Mouse (Mus musculus) hindbrain, embryonic 16.5 days (tissue): ENCODE results near the gene Hsf5. TPM values are rescaled to one million over a fixed set of nuclear protein-coding genes. Genes with fewer than 3 reads are reported as not detected.

ENCODE experiments used
- ATAC-seq: fragments of 200-750 bp; cut with Nextera tagmentation; 2 replicates; pipeline ENCODE4 v1.8.0; 2017; ENCODE audit warnings: moderate TSS enrichment, moderate library complexity
- H3K27ac ChIP-seq: fragments of 300-500 bp; sonication (generic); 2 replicates; pipeline ENCODE4 v1.5.1; 2014; ENCODE audit warnings: low read depth, mild to moderate bottlenecking, control low read depth, low read length, moderate library complexity
- H3K27me3 ChIP-seq: fragments of 300-500 bp; sonication (generic); replicated peaks from 2 replicates; pipeline ENCODE4 v1.6.1; 2014; ENCODE audit warnings: low read length; ENCODE audit not compliant: control insufficient read depth, insufficient read depth
- H3K36me3 ChIP-seq: fragments of 300-500 bp; sonication (generic); 2 replicates; pipeline ENCODE4 v1.6.1; 2014; ENCODE audit warnings: mild to moderate bottlenecking, low read length, moderate library complexity, mixed read lengths; ENCODE audit not compliant: control insufficient read depth, insufficient read depth
- H3K4me1 ChIP-seq: fragments of 300-500 bp; sonication (generic); 2 replicates; pipeline ENCODE4 v1.6.1; 2014; ENCODE audit warnings: low read depth, low read length; ENCODE audit not compliant: control insufficient read depth, insufficient read depth
- H3K4me2 ChIP-seq: fragments of 300-500 bp; sonication (generic); 2 replicates; pipeline ENCODE4 v1.6.1; 2014; ENCODE audit warnings: mild to moderate bottlenecking, low read length, control low read depth, moderate library complexity
- H3K4me3 ChIP-seq: fragments of 300-500 bp; sonication (generic); 2 replicates; pipeline ENCODE4 v1.5.1; 2014; ENCODE audit warnings: mild to moderate bottlenecking, low read length, control low read depth, moderate library complexity
- H3K9ac ChIP-seq: fragments of 300-500 bp; sonication (generic); 2 replicates; pipeline ENCODE4 v1.6.1; 2014; ENCODE audit warnings: low read depth, mild to moderate bottlenecking, control low read depth, low read length, moderate library complexity
- H3K9me3 ChIP-seq: fragments of 300-500 bp; sonication (generic); 2 replicates; pipeline ENCODE4 v1.6.1; 2014; ENCODE audit warnings: mild to moderate bottlenecking, low read length, moderate library complexity; ENCODE audit not compliant: control insufficient read depth
- WGBS: fragments of 180-500 bp; shearing (Covaris S2); extraction: QIAGEN DNeasy Blood & Tissue Kit; methylation state at CpG from one replicate; pipeline ENCODE4 v1.1.7; 2014; 5-methylcytosine and 5-hydroxymethylcytosine counted together
- polyA plus RNA-seq: library from polyadenylated mRNA; unstranded; fragments of >200 nt; fragmentation: Nextera tagmentation; extraction: Ambion mirVana; gene quantifications from 2 replicates; pipeline ENCODE4 v1.2.1, GENCODE M21; 2015

The Hsf5 gene
- polyA plus RNA-seq, 1 experiment from 2014 or later, result 0.45 TPM

DNA sequence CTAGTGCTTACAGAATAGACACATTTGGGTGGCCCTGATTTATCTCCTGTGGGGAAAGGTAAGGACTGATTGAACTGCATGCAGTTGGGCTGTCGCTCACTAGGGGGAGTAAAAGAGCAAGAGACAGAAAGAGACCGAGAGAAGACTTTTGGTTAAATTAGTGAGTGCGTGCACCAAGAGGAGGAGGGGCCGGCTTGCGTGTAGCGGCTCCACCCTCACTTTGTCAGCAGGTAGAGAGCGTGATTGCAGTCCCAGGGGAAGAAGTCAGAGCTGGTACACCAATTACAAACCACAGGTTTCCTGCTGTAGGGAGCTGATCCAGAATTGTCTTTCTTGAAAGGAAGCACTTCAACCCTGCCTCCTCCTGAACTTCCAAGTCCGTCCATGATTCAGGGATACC lies 45.4 kb downstream of the Hsf5 start, which contains the start of gene Rnf43:
Rnf43 (plus strand) TSS at position 316 of the 400 bp plus-strand sequence.
- Histone ChIP-seq H3K27me3 (peaks cover 2% of the 10 kb centered on the region; the same call in 1 of the 2 replicates), H3K4me2 (peak within 1 kb of the TSS; percentile 54), H3K4me1 (peaks cover 6% of the 10 kb centered on the region), H3K27ac (no peak within 1 kb of the TSS), H3K36me3 (no peaks in the 10 kb centered on the region), H3K9me3 (no peaks in the 10 kb centered on the region), H3K4me3 (peak within 1 kb of the TSS; percentile 32), H3K9ac (peak within 1 kb of the TSS; percentile 38; the same call in 1 of the 2 replicates)
- 0% methylated on average over 8 of the region's 8 CpGs for WGBS
- peak; percentile 70 for ATAC-seq

DNA sequence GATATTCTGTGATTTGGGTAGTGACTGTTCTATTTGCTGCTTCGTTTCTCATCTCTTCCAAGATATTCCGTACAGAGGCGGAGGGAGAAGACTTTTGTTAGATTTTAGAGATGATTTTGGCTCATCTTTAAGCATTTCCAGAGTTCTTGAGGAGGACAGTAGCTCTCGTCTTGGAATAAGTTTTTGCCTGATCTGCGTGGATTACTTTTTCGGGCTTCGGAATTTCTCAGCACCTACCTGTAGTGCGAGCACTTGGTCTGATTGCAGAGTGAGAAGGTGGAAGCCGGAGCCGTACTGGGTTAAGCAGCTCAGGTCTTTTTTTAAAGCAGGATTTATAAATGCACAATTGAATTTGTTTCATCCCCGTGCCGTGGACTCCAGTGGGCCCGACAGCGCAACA lies 45.9 kb downstream of the Hsf5 start:
- peak overlapping the region; percentile 38; the same call in 1 of the 2 replicates for H3K9ac ChIP-seq
- no peak for ATAC-seq

DNA sequence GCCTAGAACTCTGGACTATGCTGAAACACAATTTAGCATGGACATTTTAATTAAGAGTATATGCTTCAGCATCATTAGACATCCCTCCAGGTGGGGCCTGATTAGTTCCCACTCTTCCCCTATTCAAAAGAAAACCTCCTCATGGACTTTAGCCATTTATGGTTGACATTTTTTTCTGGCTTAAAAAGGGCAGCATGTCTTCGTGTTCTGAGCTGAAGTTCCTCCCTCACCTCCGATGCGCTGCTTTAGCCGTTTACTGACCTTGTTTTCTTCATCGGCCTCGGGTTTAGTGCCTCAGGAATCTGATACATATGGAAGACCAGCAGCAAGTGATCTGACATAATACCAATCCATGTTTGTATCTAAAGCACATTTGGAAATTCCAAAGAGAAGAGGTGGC lies 47.0 kb downstream of the Hsf5 start:
- Histone ChIP-seq H3K4me3 (no peak overlapping the region), H3K36me3 (no peaks in the 10 kb centered on the region), H3K4me1 (peaks cover 6% of the 10 kb centered on the region), H3K27ac (no peak overlapping the region), H3K27me3 (peaks cover 2% of the 10 kb centered on the region; the same call in 1 of the 2 replicates), H3K9me3 (no peaks in the 10 kb centered on the region), H3K9ac (no peak overlapping the region), H3K4me2 (no peak overlapping the region)
- WGBS, result 82% methylated on average over 6 of the region's 6 CpGs
- no peak for ATAC-seq

More for the DNA sequence above, 45.9 kb downstream of the Hsf5 start:
- no peak overlapping the region for H3K27ac ChIP-seq
- WGBS, result 17% methylated on average over 14 of the region's 14 CpGs
- peaks cover 2% of the 10 kb centered on the region; the same call in 1 of the 2 replicates for H3K27me3 ChIP-seq
- H3K9me3 ChIP-seq, result no peaks in the 10 kb centered on the region
- peak overlapping the region; percentile 32 for H3K4me3 ChIP-seq
- peak overlapping the region; percentile 54 for H3K4me2 ChIP-seq
- peaks cover 6% of the 10 kb centered on the region for H3K4me1 ChIP-seq
- no peaks in the 10 kb centered on the region for H3K36me3 ChIP-seq

DNA sequence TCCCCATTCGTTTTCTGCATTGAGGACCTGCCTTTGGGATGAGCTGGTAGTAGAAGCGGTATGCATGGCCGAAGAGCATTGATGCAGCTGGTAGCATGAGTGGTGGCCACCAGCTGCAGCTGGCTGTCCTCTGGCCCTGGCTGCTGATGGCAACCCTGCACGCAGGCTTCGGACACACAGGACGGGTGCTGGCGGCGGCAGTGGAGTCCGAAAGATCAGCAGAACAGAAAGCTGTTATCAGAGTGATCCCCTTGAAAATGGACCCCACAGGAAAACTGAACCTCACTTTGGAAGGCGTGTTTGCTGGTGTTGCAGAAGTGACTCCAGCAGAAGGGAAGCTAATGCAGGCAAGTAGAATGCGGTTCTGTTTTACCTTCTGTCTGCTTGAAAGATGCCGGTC lies 47.6 kb downstream of the Hsf5 start:
- no peaks in the 10 kb centered on the region for H3K9me3 ChIP-seq
- H3K36me3 ChIP-seq, result no peaks in the 10 kb centered on the region
- no peak overlapping the region for H3K4me2 ChIP-seq
- 80% methylated on average over 12 of the region's 12 CpGs for WGBS
- no peak overlapping the region for H3K27ac ChIP-seq
- no peak overlapping the region for H3K9ac ChIP-seq
- ATAC-seq, result no peak
- H3K4me3 ChIP-seq, result no peak overlapping the region
- peaks cover 2% of the 10 kb centered on the region; the same call in 1 of the 2 replicates for H3K27me3 ChIP-seq
- peaks cover 6% of the 10 kb centered on the region for H3K4me1 ChIP-seq

DNA sequence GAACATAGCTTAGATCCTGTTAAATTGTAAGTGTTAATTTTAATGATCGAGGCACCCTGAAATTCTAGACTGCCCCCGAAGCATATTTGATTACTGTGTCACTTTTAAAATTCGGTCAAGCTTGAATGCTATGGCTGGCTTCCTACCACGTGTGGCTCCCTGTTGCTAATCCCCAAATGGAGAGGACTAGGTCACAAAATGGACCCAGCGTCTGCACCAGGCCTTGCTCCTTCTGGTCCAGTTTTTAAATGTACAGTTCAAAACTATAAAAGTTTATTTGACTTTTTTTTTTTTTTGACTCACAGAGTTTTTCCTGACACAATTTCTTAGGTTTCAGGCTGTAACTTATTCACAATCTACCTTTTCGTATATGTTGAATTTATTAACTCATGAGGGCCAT lies 48.3 kb downstream of the Hsf5 start:
- no peak for ATAC-seq
- WGBS, result 72% methylated on average over 6 of the region's 6 CpGs
- Histone ChIP-seq H3K9ac (no peak overlapping the region), H3K27me3 (peaks cover 2% of the 10 kb centered on the region; the same call in 1 of the 2 replicates), H3K36me3 (no peaks in the 10 kb centered on the region), H3K4me1 (peaks cover 6% of the 10 kb centered on the region), H3K27ac (no peak overlapping the region), H3K4me3 (no peak overlapping the region), H3K4me2 (no peak overlapping the region), H3K9me3 (no peaks in the 10 kb centered on the region)

DNA sequence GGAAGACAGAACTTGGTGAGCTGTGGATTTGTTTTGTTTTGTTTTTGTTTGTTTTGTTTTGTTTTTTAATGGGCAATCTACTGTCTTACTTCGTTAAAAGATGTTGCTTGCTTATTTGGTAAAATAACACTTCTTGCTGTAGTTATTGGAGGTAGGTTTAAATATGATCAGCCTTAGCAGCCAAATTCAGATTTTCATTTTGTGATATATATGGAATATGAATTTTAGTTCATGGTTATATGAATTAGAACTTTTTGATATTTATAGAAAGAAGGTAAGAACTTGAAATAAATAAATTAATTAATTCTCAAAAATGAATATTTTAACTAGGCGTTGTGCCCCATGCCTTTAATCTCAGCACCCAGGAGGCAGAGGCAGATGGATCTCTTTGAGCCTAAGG lies 48.7 kb downstream of the Hsf5 start:
- Histone ChIP-seq H3K36me3 (no peaks in the 10 kb centered on the region), H3K4me2 (no peak overlapping the region), H3K9ac (no peak overlapping the region), H3K9me3 (no peaks in the 10 kb centered on the region), H3K4me1 (peaks cover 6% of the 10 kb centered on the region), H3K4me3 (no peak overlapping the region), H3K27ac (no peak overlapping the region), H3K27me3 (peaks cover 2% of the 10 kb centered on the region; the same call in 1 of the 2 replicates)
- WGBS, result 88% methylated on average over 2 of the region's 2 CpGs
- ATAC-seq, result no peak

DNA sequence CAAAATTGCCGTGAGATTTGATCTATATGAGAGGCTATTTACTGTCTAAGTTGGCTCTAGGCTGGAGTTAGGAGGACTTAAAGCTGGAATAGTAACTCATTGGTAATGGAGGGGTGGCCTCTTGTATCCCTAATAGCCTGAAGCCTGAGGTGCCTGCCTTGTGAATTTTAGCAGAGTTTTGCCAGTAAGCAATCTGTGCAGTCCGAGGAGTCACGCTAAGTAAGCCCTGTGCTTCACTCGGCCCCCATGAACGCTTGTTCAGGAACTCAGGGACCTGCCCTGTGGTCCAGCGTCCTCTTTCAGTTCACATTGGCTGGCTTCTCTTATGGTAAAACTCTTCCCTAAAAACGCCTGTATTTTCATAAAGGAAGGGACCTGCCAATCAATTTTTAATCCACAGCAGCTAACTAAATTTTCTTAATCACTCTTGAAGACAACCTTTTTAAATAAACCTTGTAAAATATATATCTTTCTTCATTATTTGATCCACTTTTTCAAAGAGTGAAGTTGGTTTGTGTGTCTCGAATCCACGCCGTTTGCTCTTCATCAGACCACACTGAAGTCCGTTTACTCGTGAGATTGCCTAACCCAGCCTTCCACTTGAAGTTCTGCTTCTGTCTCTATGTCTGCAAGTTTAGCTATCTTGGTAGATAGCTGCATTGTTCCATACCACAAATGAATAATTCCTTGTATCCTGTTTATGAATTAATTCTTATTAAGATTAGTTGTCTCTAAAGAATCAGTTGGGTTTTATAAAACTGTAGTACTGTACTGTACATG lies 49.5 kb downstream of the Hsf5 start:
- no peak overlapping the region for H3K4me2 ChIP-seq
- H3K9ac ChIP-seq, result no peak overlapping the region
- no peak for ATAC-seq
- peaks cover 6% of the 10 kb centered on the region for H3K4me1 ChIP-seq
- H3K4me3 ChIP-seq, result no peak overlapping the region
- no peak overlapping the region for H3K27ac ChIP-seq
- 79% methylated on average over 12 of the region's 12 CpGs for WGBS
- no peaks in the 10 kb centered on the region for H3K36me3 ChIP-seq
- H3K27me3 ChIP-seq, result peaks cover 2% of the 10 kb centered on the region; the same call in 1 of the 2 replicates
- no peaks in the 10 kb centered on the region for H3K9me3 ChIP-seq

DNA sequence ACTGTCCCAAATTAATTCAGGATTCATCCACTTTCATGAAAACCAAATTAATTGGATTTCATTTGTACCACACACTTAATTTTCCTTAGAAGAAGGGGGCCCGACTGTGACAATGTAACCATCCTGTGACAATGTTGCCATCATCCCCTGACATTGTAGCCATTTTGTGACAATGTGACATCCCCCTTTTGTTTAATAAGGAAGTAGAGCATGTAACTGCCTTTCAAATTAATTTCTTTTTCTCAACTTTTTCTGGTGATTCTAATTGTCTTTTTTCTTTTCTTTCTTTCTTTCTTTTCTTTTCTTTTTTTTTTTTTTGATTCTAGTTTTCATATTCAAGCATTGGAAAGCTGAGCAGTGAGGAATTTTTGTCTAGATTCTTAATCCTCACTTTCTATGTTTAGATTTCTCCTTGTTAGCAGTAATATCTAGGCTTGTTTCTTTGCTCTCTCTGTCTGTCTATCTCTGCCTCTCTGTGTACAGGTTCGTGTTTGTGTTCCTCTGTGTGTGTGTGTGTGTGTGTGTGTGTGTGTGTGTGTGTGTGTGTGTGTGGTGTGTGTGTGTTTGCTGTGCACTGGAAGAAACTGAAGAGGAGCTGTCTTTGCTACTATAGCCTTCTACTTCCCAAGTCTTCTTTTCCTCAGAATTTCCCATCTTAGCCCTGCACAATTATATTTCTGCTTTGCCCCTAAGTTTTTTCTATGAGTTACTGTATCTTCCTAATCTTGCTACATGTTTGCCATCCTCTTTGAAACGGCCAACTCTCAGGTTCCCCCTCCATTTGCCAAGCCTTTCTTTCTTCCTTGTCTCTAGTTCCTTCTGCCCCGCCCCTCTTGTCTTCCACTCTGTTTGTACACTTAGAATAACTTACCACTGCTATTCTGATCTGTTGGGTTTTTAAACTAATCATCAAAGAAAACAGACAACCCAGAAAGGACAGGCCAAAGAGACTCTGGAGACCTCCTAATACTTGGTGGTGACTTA lies 50.4 kb downstream of the Hsf5 start:
- H3K9me3 ChIP-seq, result no peaks in the 10 kb centered on the region

DNA sequence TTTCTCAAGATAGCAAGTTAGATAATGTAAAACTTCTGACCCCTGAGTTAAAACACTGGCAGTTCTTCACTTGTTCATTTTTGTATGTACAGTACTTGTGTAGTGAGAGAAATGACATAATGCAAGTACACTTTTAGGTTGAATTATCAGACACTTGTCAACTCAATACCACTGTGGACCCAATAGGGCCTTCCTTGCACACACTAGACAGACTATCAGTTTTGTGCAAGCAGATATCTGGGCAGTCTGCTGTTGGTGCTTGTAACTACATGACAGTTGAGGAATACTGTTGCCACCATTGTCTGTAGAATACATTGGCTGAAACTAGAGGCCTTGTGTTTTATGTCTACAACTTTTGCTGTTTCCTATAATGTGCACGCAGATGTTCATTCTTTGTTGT lies 56.3 kb downstream of the Hsf5 start:
- Histone ChIP-seq H3K4me3 (no peak overlapping the region), H3K9me3 (no peaks in the 10 kb centered on the region), H3K27me3 (no peaks in the 10 kb centered on the region), H3K4me2 (no peak overlapping the region), H3K36me3 (no peaks in the 10 kb centered on the region), H3K9ac (no peak overlapping the region), H3K27ac (no peak overlapping the region), H3K4me1 (no peaks in the 10 kb centered on the region)
- ATAC-seq, result no peak
- WGBS, result 90% methylated on average over 1 of the region's 1 CpGs

More for the DNA sequence above, 50.4 kb downstream of the Hsf5 start:
- Histone ChIP-seq H3K9ac (no peak overlapping the region), H3K27me3 (peaks cover 2% of the 10 kb centered on the region; the same call in 1 of the 2 replicates), H3K4me3 (no peak overlapping the region), H3K27ac (no peak overlapping the region), H3K36me3 (no peaks in the 10 kb centered on the region), H3K4me2 (no peak overlapping the region), H3K4me1 (peaks cover 6% of the 10 kb centered on the region)
- ATAC-seq, result no peak
- WGBS, result 78% methylated on average over 4 of the region's 4 CpGs
